Comparison of ENCODE assay signal across 10 mouse cellular contexts in the genomic region with DNA sequence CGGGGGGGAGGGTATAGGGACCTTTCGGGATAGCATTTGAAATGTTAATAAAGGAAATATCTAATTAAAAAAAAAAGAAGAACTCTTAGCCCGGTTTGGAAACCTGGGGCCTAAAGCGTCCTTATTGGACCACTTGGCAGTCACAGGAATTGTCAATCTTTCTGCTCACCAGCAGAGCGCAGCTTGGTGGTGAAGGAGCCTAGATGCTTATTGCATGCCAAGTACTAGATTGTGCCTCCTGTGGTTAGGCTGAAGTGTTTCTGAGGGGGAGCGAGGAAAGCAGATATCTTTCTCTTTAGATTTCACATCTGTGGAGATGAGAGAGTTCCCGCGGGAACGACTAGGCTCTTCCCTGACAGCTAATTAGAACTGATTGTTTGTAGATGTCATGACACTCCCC. TPM values are rescaled to one million over a fixed set of nuclear protein-coding genes. Genes with fewer than 3 reads are reported as not detected.
DNase-seq lines count a peak whose midpoint lies in the region; ATAC-seq and TF ChIP-seq lines count a peak whose summit lies in the region.
"Had no signal": no experiment of that assay in that cellular context is flagged by ENCODE, and none has a peak within 500 bp of the region (broad histone marks: within the 10 kb centered on the region; RNA-seq: fewer than 3 reads in every experiment).

No protein-coding gene starts in this region.

- H3K9me3 ChIP-seq in lung, postnatal 0 days (ENCODE audit: low read length), result no peaks in the 10 kb centered on the region
- H3K9me3 ChIP-seq in midbrain, embryonic 14.5 days (ENCODE audit: control insufficient read depth, low read length), result no peaks in the 10 kb centered on the region
- no peaks in the 10 kb centered on the region for H3K9me3 ChIP-seq in stomach, postnatal 0 days (ENCODE audit: control insufficient read depth, low read length)
- H3K9me3 ChIP-seq: megakaryocyte, embryonic 14.5 days had no signal

- H3K4me2 ChIP-seq in lung, postnatal 0 days (replicated peaks; ENCODE audit: low read depth, low read length), result no peak overlapping the region
- H3K4me2 ChIP-seq in midbrain, embryonic 14.5 days (ENCODE audit: low read length), result no peak overlapping the region
- H3K4me2 ChIP-seq in stomach, postnatal 0 days (replicated peaks; ENCODE audit: low read depth), result no peak overlapping the region

- H3K4me3 ChIP-seq in lung, postnatal 0 days (ENCODE audit: low read depth, low read length), result no peak overlapping the region
- no peak overlapping the region for H3K4me3 ChIP-seq in midbrain, embryonic 14.5 days (replicated peaks; ENCODE audit: low read depth, low read length)
- no peak overlapping the region for H3K4me3 ChIP-seq in stomach, postnatal 0 days (ENCODE audit: low read depth, low read length)

- no peak overlapping the region for H3K27ac ChIP-seq in lung, postnatal 0 days (ENCODE audit: low read length)
- no peak overlapping the region for H3K27ac ChIP-seq in midbrain, embryonic 14.5 days (replicated peaks; ENCODE audit: low read depth, low read length)
- H3K27ac ChIP-seq in stomach, postnatal 0 days (replicated peaks), result no peak overlapping the region

- no peak for TF ChIP-seq EP300 in lung, postnatal 0 days (IDR thresholded peaks at IDR 0.05)
- no peak for TF ChIP-seq EP300 in stomach, postnatal 0 days (optimal IDR thresholded peaks at IDR 0.05)

- 0 out of 2 replicates have a peak, but pooled peaks cover 4% of the 10 kb centered on the region for H3K4me1 ChIP-seq in lung, postnatal 0 days (ENCODE audit: insufficient read depth, low read depth, low read length)
- H3K4me1 ChIP-seq in midbrain, embryonic 14.5 days (ENCODE audit: control insufficient read depth, insufficient read depth, low read length), result peaks cover 3% of the 10 kb centered on the region; the same call in 1 of the 2 replicates
- no peaks in the 10 kb centered on the region for H3K4me1 ChIP-seq in stomach, postnatal 0 days (replicated peaks; ENCODE audit: control insufficient read depth, insufficient read depth)

- no peak overlapping the region for H3K9ac ChIP-seq in lung, postnatal 0 days (replicated peaks; ENCODE audit: low read depth)
- no peak overlapping the region for H3K9ac ChIP-seq in midbrain, embryonic 14.5 days (replicated peaks; ENCODE audit: low read length)
- no peak overlapping the region for H3K9ac ChIP-seq in stomach, postnatal 0 days (ENCODE audit: low read length)

- H3K36me3 ChIP-seq in lung, postnatal 0 days (ENCODE audit: insufficient read depth, low read length), result no peaks in the 10 kb centered on the region
- no peaks in the 10 kb centered on the region for H3K36me3 ChIP-seq in midbrain, embryonic 14.5 days (ENCODE audit: control insufficient read depth, insufficient read depth, low read length)
- H3K36me3 ChIP-seq in stomach, postnatal 0 days (ENCODE audit: control insufficient read depth, insufficient read depth, low read length), result no peaks in the 10 kb centered on the region

- ATAC-seq in lung, postnatal 0 days, result no peak
- no peak for ATAC-seq in midbrain, embryonic 14.5 days (ENCODE audit: low FRiP score, low TSS enrichment)
- no peak for ATAC-seq in stomach, postnatal 0 days (ENCODE audit: low FRiP score, low TSS enrichment)
- ATAC-seq in CD4-positive, CD25-positive, alpha-beta regulatory T cell, adult 4 months, result no peak

- H3K27me3 ChIP-seq in lung, postnatal 0 days (replicated peaks; ENCODE audit: insufficient read depth, low read length), result no peaks in the 10 kb centered on the region
- no peaks in the 10 kb centered on the region for H3K27me3 ChIP-seq in midbrain, embryonic 14.5 days (ENCODE audit: control insufficient read depth, insufficient read depth, low read length)
- H3K27me3 ChIP-seq in stomach, postnatal 0 days (ENCODE audit: control insufficient read depth, insufficient read depth, low read length), result no peaks in the 10 kb centered on the region

- peak; percentile 23 to 24 for DNase-seq in cerebellum, postnatal 10 days
- no peak for DNase-seq in cerebellum, adult 8-10 months
- DNase-seq in lung, postnatal 0 days (ENCODE audit: low spot score), result peak; percentile 24
- DNase-seq in lung, adult 18-20 months, result no peak
- peak; percentile 73 for DNase-seq in midbrain, embryonic 14.5 days
- DNase-seq in stomach, postnatal 0 days (ENCODE audit: low spot score), result no peak
- no peak for DNase-seq in adrenal gland, postnatal 36 days
- DNase-seq: B cell, adult 2 months had no signal

- 14% methylated on average over 9 of the region's 9 CpGs for WGBS in lung, postnatal 0 days
- 17% methylated on average over 9 of the region's 9 CpGs for WGBS in midbrain, embryonic 14.5 days
- WGBS in stomach, postnatal 0 days, result 33% methylated on average over 9 of the region's 9 CpGs

- TF ChIP-seq CTCF in lung, postnatal 0 days (IDR thresholded peaks at IDR 0.05), result peak; percentile 20
- TF ChIP-seq CTCF in stomach, postnatal 0 days (IDR thresholded peaks at IDR 0.05; ENCODE audit: low read depth), result peak; percentile 22; the same call in 1 of the 2 replicates

RNA-seq across cellular contexts. Expression of a gene that starts 0.9 kb away (rescaled TPM):
- 0.63 and 1.6 TPM in 2 replicates for polyA plus RNA-seq in lung, postnatal 0 days (2015; fragmentation: Nextera tagmentation; extraction: Ambion mirVana)
- polyA plus RNA-seq in midbrain, embryonic 14.5 days (2014; fragmentation: Nextera tagmentation; extraction: Ambion mirVana), result 22.1 and 30.9 TPM in 2 replicates
- 2.3 and 2.6 TPM in 2 replicates for polyA plus RNA-seq in stomach, postnatal 0 days (2015; fragmentation: Nextera tagmentation; extraction: Ambion mirVana)
- polyA plus RNA-seq in CD4-positive, CD25-positive, alpha-beta regulatory T cell, adult 4 months (2017; shearing (Covaris generic)), result under 1 TPM in 1 of 2 experiments, not detected in 1; 0.19 TPM
- total RNA-seq in adrenal gland, postnatal 36 days (2021), result 1 to 10 TPM in 1 of 2 experiments, under 1 TPM in 1; 0.89 to 1.0 TPM

Comparison
In these comparisons a context has a peak if more than half of its experiments do, and no peak if none do; other contexts are left out.
1. DNase-seq: peak in cerebellum, postnatal 10 days (2 of 2), lung, postnatal 0 days (single experiment) and midbrain, embryonic 14.5 days (single experiment); none in cerebellum, adult 8-10 months (single experiment), lung, adult 18-20 months (0 of 2), stomach, postnatal 0 days (single experiment) and adrenal gland, postnatal 36 days (0 of 2).